Mouse (Mus musculus) stomach, postnatal 0 days (tissue): ENCODE results near the gene Tmem254a.
"Not testable (repeated sequence)": the region's sequence is repeated elsewhere in the genome, so short reads cannot be mapped to it uniquely, and the experiment has no call there.

ENCODE experiments used
- CTCF ChIP-seq: IDR thresholded peaks from 2 replicates; pipeline ENCODE4 v1.5.1; 2016; ENCODE audit warnings: antibody characterized with exemption, low read depth, mild to moderate bottlenecking, moderate library complexity
- EP300 ChIP-seq: optimal IDR thresholded peaks from 2 replicates; pipeline ENCODE3; 2016; ENCODE audit warnings: antibody characterized with exemption

DNA sequence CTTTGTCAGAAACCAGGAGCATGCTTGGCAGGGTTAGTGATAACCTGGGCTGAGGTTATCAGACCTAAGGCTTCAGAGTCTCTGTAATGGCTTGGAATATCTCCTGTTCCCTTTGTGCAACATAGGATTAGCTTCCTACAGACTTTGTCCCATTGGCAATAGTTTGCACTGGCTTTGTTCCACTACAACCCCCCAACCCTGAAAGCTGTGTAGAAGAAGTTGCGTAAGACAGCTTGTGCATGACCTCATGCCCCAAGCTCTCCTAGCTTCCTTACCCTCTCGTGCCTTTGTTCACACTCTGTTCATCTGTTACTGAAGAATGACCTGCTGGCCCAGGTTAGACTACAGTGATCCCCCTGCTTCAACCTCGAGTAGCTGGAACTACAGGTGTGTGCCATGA lies 30.4 kb upstream of the Tmem254a start:
- TF ChIP-seq CTCF, EP300: not testable (repeated sequence)
